Mouse (Mus musculus): ENCODE measurements around the gene Gm9774. TPM values are rescaled to one million over a fixed set of nuclear protein-coding genes. Genes with fewer than 3 reads are reported as not detected.

The Gm9774 gene
- polyA plus RNA-seq (2015; fragmentation: Nextera tagmentation; extraction: Ambion mirVana), result 8.9 and 9.6 TPM in 2 replicates

DNA sequence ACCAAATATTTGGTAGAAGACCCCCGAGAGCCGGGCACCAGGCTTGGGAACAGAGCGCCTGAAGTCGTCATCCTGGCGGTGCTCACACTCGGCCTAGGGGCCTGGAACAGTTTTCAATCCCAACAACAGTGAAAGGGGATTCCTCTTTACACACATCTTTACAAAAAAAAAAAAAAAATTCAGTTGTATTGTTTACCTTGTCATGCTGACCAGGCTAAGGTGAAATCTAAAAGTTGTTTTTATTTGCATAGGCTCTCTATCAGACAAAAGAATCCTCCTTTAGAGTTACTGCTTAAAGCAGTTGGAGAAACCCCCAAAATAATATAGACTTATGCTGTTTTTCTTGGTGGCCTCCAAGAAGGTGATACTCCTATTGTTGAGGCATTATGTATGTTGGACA, at the start of gene Gm9774:
Gene Gm9774, minus strand, starts transcription at position 101 of the 400 bp plus-strand sequence.
- Histone ChIP-seq H3K4me1 (no peaks in the 10 kb centered on the region), H3K9ac (no peak within 1 kb of the TSS), H3K36me3 (no peaks in the 10 kb centered on the region), H3K4me3 (no peak within 1 kb of the TSS), H3K9me3 (no peaks in the 10 kb centered on the region), H3K4me2 (replicated peaks) (no peak within 1 kb of the TSS), H3K27me3 (no peaks in the 10 kb centered on the region), H3K27ac (no peak within 1 kb of the TSS)
- no peak for ATAC-seq (ENCODE audit: low FRiP score, low read depth)
- WGBS, result 93% methylated on average over 6 of the region's 6 CpGs

DNA sequence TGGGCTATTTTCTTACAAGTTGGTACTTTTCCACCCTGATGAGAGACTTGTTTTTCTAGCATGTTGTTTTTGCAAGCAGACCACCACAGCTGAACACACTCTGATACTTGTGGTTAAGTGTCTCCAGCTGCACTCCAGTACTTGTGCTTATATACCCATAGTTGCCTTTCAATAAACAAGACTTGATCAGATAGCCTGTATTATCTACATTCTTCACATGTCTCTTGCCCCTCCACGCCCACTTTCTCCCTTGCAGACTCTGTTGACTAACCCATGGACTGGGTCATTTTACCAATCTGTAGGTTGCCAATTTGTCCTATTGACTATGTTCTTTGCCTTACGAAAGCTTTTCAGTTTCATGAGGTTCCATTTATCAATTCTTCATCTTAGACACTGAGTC, 40.9 kb upstream of the Gm9774 start:
- no peak overlapping the region for H3K4me3 ChIP-seq
- ATAC-seq (ENCODE audit: low FRiP score, low read depth), result no peak
- H3K4me2 ChIP-seq (replicated peaks), result no peak overlapping the region
- no peaks in the 10 kb centered on the region for H3K36me3 ChIP-seq
- H3K4me1 ChIP-seq, result no peaks in the 10 kb centered on the region
- H3K9me3 ChIP-seq, result no peaks in the 10 kb centered on the region
- WGBS, result 80% methylated on average over 2 of the region's 2 CpGs
- no peak overlapping the region for H3K9ac ChIP-seq
- H3K27me3 ChIP-seq, result no peaks in the 10 kb centered on the region
- H3K27ac ChIP-seq, result no peak overlapping the region

GRCm38 (mm10) chr3:92467424-92467823, 38.2 kb upstream of the Gm9774 start:
- H3K9me3 ChIP-seq, result no peaks in the 10 kb centered on the region
- H3K4me3 ChIP-seq, result no peak overlapping the region
- no peaks in the 10 kb centered on the region for H3K4me1 ChIP-seq
- H3K27ac ChIP-seq, result no peak overlapping the region
- no peaks in the 10 kb centered on the region for H3K27me3 ChIP-seq
- H3K9ac ChIP-seq, result no peak overlapping the region
- no peak for ATAC-seq (ENCODE audit: low FRiP score, low read depth)
- no peaks in the 10 kb centered on the region for H3K36me3 ChIP-seq
- H3K4me2 ChIP-seq (replicated peaks), result no peak overlapping the region

DNA sequence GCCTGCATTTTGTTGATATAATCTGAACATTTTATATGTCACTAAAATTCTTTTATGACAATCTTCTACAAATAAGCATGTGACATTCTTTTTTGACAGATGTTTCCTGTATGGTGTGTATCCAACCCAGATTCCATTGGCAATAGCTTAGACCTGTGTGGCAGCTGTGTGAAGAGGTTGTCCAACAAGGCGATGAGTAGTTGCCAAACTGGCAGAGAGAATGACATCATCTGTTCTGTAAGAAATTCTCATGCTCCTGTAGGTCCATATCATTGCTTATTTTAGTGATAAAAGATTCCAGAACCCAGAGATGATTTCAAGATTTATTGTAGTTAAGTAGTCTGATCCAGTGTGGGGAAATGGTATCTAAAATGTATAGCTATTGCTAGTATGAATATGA, 37.4 kb upstream of the Gm9774 start:
- H3K4me1 ChIP-seq, result no peaks in the 10 kb centered on the region
- no peak overlapping the region for H3K4me2 ChIP-seq (replicated peaks)
- no peaks in the 10 kb centered on the region for H3K9me3 ChIP-seq
- no peak overlapping the region for H3K9ac ChIP-seq
- no peak overlapping the region for H3K27ac ChIP-seq
- 75% methylated on average over 1 of the region's 1 CpGs for WGBS
- ATAC-seq (ENCODE audit: low FRiP score, low read depth), result no peak
- no peaks in the 10 kb centered on the region for H3K36me3 ChIP-seq
- no peaks in the 10 kb centered on the region for H3K27me3 ChIP-seq
- no peak overlapping the region for H3K4me3 ChIP-seq

DNA sequence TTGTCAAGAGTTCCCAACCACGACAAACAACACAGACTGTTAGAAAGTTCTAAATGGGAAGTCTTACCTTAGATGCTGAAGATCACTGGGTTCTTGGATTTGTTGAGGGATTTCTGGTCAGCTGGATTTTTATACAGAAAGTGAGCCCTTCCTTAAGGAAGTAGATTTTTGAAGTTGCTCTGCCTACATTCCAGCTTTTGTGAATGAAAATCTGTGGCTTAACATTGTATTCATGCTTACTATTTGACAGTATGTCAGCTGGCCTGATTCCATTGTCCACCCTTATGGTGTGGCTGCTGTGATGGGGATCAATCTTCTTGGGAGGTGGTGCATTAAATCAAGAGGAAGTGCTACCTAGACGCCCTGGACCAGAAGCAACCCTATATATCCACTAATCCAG, 29.4 kb upstream of the Gm9774 start, which contains the start of gene Sprr3:
Gene Sprr3, minus strand, starts transcription at position 101 of the 400 bp plus-strand sequence.
- no peak within 1 kb of the TSS for H3K4me2 ChIP-seq (replicated peaks)
- H3K9me3 ChIP-seq, result no peaks in the 10 kb centered on the region
- no peak within 1 kb of the TSS for H3K4me3 ChIP-seq
- H3K27me3 ChIP-seq, result no peaks in the 10 kb centered on the region
- H3K27ac ChIP-seq, result no peak within 1 kb of the TSS
- no peak for ATAC-seq (ENCODE audit: low FRiP score, low read depth)
- 71% methylated on average over 2 of the region's 2 CpGs for WGBS
- H3K4me1 ChIP-seq, result no peaks in the 10 kb centered on the region
- H3K9ac ChIP-seq, result no peak within 1 kb of the TSS
- H3K36me3 ChIP-seq, result no peaks in the 10 kb centered on the region

- Histone ChIP-seq H3K9ac (no peak overlapping the region), H3K27ac (no peak overlapping the region), H3K27me3 (no peaks in the 10 kb centered on the region), H3K9me3 (no peaks in the 10 kb centered on the region), H3K4me3 (no peak overlapping the region), H3K4me1 (no peaks in the 10 kb centered on the region), H3K36me3 (no peaks in the 10 kb centered on the region), H3K4me2 (replicated peaks) (no peak overlapping the region)
- no peak for ATAC-seq (ENCODE audit: low FRiP score, low read depth)
- 85% methylated on average over 5 of the region's 5 CpGs for WGBS
These were observed 25.9 kb upstream of the Gm9774 start for GRCm38 (mm10) chr3:92455151-92455550.

- 73% methylated on average over 3 of the region's 3 CpGs for WGBS
- ATAC-seq (ENCODE audit: low FRiP score, low read depth), result no peak
- Histone ChIP-seq H3K4me1 (no peaks in the 10 kb centered on the region), H3K27ac (no peak overlapping the region), H3K9me3 (no peaks in the 10 kb centered on the region), H3K36me3 (no peaks in the 10 kb centered on the region), H3K4me3 (no peak overlapping the region), H3K4me2 (replicated peaks) (no peak overlapping the region), H3K9ac (no peak overlapping the region), H3K27me3 (no peaks in the 10 kb centered on the region)
These were observed 11.0 kb upstream of the Gm9774 start for GRCm38 (mm10) chr3:92440177-92440576.

GRCm38 (mm10) chr3:92438689-92439088, 9.5 kb upstream of the Gm9774 start, which contains the start of gene Sprr1b:
Sprr1b (minus strand) TSS chr3:92438789.
- Histone ChIP-seq H3K4me3 (no peak within 1 kb of the TSS), H3K4me2 (replicated peaks) (no peak within 1 kb of the TSS), H3K9ac (no peak within 1 kb of the TSS), H3K9me3 (no peaks in the 10 kb centered on the region), H3K36me3 (no peaks in the 10 kb centered on the region), H3K4me1 (no peaks in the 10 kb centered on the region), H3K27ac (no peak within 1 kb of the TSS), H3K27me3 (no peaks in the 10 kb centered on the region)
- ATAC-seq (ENCODE audit: low FRiP score, low read depth), result no peak
- WGBS, result 86% methylated on average over 3 of the region's 3 CpGs

DNA sequence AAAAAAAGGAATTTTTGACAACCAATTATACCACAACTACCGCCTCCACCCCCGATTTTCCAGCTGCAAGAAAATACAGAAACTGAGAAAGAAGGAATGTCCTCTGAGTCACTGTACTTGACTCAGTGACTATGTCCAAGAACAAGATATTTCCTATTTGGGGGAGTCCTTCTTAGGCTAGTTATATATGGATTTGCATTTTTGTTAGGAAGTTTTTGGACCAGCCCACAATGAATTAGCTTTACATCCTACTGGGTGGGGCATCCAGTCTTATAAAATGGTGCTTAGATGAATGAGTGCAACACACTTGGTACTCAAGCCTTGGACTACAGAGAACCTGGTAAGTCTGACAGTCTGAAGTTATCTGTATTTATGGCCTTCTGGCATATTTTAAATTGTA, 3.1 kb upstream of the Gm9774 start, which contains the start of gene Sprr2k:
Gene Sprr2k, plus strand, starts transcription at position 301 of the 400 bp plus-strand sequence.
- Histone ChIP-seq H3K36me3 (no peaks in the 10 kb centered on the region), H3K9me3 (no peaks in the 10 kb centered on the region), H3K4me2 (replicated peaks) (no peak within 1 kb of the TSS), H3K4me1 (no peaks in the 10 kb centered on the region), H3K4me3 (no peak within 1 kb of the TSS), H3K27ac (no peak within 1 kb of the TSS), H3K9ac (no peak within 1 kb of the TSS), H3K27me3 (no peaks in the 10 kb centered on the region)
- WGBS, result 90% methylated on average over 2 of the region's 2 CpGs
- ATAC-seq (ENCODE audit: low FRiP score, low read depth), result no peak

DNA sequence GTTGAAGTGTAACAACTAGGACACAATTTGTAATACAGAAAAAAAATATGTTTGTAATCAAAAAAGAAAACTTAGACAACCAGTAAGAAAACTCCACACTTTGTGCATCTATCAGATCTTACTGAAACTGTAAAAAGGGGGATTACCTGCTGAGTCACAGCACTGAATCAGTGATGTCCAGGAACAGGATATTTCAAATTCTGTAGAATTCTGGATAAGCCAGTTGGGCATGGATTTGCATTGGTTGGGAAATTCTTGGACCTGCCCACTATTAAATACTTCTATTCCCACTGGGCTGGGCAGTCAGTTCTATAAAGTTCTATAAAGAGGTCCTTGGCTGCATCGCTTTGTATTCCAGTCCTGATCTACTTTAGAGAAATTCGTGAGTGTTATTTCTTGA, 11.4 kb downstream of the Gm9774 start, which contains the start of gene Sprr2j-ps:
Gene Sprr2j-ps, plus strand, starts transcription at position 301 of the 400 bp plus-strand sequence.
- no peaks in the 10 kb centered on the region for H3K36me3 ChIP-seq
- no peak for ATAC-seq (ENCODE audit: low FRiP score, low read depth)
- H3K9me3 ChIP-seq, result no peaks in the 10 kb centered on the region
- 78% methylated on average over 2 of the region's 2 CpGs for WGBS
- no peak within 1 kb of the TSS for H3K4me2 ChIP-seq (replicated peaks)
- H3K4me3 ChIP-seq, result no peak within 1 kb of the TSS
- no peak within 1 kb of the TSS for H3K9ac ChIP-seq
- no peak within 1 kb of the TSS for H3K27ac ChIP-seq
- H3K27me3 ChIP-seq, result no peaks in the 10 kb centered on the region
- H3K4me1 ChIP-seq, result no peaks in the 10 kb centered on the region

DNA sequence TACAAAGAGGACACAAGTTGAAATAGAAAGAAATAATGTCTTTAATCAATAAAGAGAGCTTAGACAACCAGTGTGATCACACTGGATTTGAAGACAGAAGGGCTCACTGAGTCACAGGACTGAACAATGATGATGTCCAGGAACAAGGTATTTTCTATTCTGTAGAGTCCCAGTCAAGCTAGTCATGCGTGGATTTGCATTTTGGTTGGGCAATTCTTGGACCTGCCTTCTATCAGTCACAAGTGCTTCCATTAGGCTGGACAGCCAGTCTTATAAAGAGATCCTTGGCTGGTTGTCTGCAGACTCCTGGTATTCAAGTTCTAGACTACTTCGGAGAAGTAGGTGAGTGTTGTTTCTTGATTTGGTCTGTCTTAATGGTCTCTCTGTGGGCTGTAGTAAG, 21.5 kb downstream of the Gm9774 start, which contains the start of gene Sprr2i:
Gene Sprr2i, plus strand, starts transcription at position 301 of the 400 bp plus-strand sequence.
- no peaks in the 10 kb centered on the region for H3K36me3 ChIP-seq
- no peak within 1 kb of the TSS for H3K27ac ChIP-seq
- no peaks in the 10 kb centered on the region for H3K4me1 ChIP-seq
- no peak for ATAC-seq (ENCODE audit: low FRiP score, low read depth)
- no peak within 1 kb of the TSS for H3K4me3 ChIP-seq
- no peak within 1 kb of the TSS for H3K9ac ChIP-seq
- WGBS, result 91% methylated on average over 2 of the region's 2 CpGs
- no peak within 1 kb of the TSS for H3K4me2 ChIP-seq (replicated peaks)
- H3K9me3 ChIP-seq, result no peaks in the 10 kb centered on the region
- H3K27me3 ChIP-seq, result no peaks in the 10 kb centered on the region

DNA sequence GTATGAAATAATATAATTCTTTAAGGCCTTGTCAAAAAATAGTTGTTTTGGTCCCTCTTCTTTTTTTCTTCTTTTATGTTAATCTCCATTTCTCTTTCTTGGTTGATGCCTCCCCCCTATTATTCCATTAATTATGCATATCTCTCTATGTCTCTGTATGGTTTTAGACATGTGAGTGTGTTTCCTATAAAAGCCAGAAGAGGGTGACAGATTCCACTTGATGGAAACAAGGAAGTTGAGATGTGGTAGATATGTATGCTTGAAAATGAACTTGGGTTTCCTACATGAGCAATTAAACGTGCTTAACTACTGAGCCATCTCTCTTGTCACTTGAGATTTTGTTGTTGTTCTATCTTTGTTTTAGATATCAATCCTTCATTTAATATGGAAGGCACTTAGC, 34.9 kb downstream of the Gm9774 start:
- Histone ChIP-seq H3K27me3 (no peaks in the 10 kb centered on the region), H3K36me3 (no peaks in the 10 kb centered on the region), H3K27ac (no peak overlapping the region), H3K4me3 (no peak overlapping the region), H3K4me2 (replicated peaks) (no peak overlapping the region), H3K4me1 (no peaks in the 10 kb centered on the region), H3K9me3 (no peaks in the 10 kb centered on the region), H3K9ac (no peak overlapping the region)
- ATAC-seq (ENCODE audit: low FRiP score, low read depth), result no peak
- 53% methylated on average over 1 of the region's 1 CpGs for WGBS

GRCm38 (mm10) chr3:92385385-92385784, 43.8 kb downstream of the Gm9774 start, which contains the start of gene Sprr2h:
Sprr2h (plus strand) TSS chr3:92385685.
- ATAC-seq (ENCODE audit: low FRiP score, low read depth), result no peak
- Histone ChIP-seq H3K4me1 (no peaks in the 10 kb centered on the region), H3K9me3 (no peaks in the 10 kb centered on the region), H3K36me3 (no peaks in the 10 kb centered on the region), H3K4me2 (replicated peaks) (no peak within 1 kb of the TSS), H3K27ac (no peak within 1 kb of the TSS), H3K27me3 (no peaks in the 10 kb centered on the region), H3K4me3 (no peak within 1 kb of the TSS), H3K9ac (no peak within 1 kb of the TSS)
- WGBS, result 63% methylated on average over 1 of the region's 1 CpGs

All from limb, embryonic 13.5 days (tissue).